ENCODE assay signal across 11 mouse cellular contexts in genomic region chr13:107927499-107928215, GRCm38 (mm10).
DNase-seq lines count a peak whose midpoint lies in the region; ATAC-seq and TF ChIP-seq lines count a peak whose summit lies in the region.
"Had no signal": no experiment of that assay in that cellular context is flagged by ENCODE, and none has a peak within 500 bp of the region (broad histone marks: within the 10 kb centered on the region; RNA-seq: fewer than 3 reads in every experiment).

No protein-coding gene starts in this region.

- H3K27ac ChIP-seq in liver, postnatal 0 days (ENCODE audit: low read depth): no peak overlapping the region
- H3K27ac ChIP-seq in liver, embryonic 11.5 days (ENCODE audit: low read depth, low read length): no peak overlapping the region
- no peak overlapping the region for H3K27ac ChIP-seq in MEL (ENCODE audit: control insufficient read depth, low read depth, low read length)
- H3K27ac ChIP-seq: embryonic facial prominence, embryonic 12.5 days; limb, embryonic 12.5 days; midbrain, embryonic 15.5 days had no signal

- TF ChIP-seq CTCF in liver, postnatal 0 days (IDR thresholded peaks at IDR 0.05; ENCODE audit: low read depth): peak; percentile 41
- TF ChIP-seq CTCF in MEL (IDR thresholded peaks at IDR 0.05 in 2 of 3, conservative IDR thresholded peaks at IDR 0.05 in 1 of 3; ENCODE audit: control insufficient read depth in 1 of 3, insufficient read depth in 1 of 3, low read depth in 2 of 3, low read length in 3 of 3, poor library complexity in 1 of 3, severe bottlenecking in 1 of 3): peak; percentile 26 to 69 (median 67); a peak in 5 of 6 replicates

- no peaks in the 10 kb centered on the region for H3K4me1 ChIP-seq in liver, postnatal 0 days (ENCODE audit: insufficient read depth)
- no peaks in the 10 kb centered on the region for H3K4me1 ChIP-seq in liver, embryonic 11.5 days (replicated peaks; ENCODE audit: control insufficient read depth, insufficient read depth, low read length)
- H3K4me1 ChIP-seq in MEL (ENCODE audit: control insufficient read depth in 1 of 2, insufficient read depth in 2 of 2, low read length in 2 of 2): no peaks in the 10 kb centered on the region

- H3K36me3 ChIP-seq in liver, postnatal 0 days (replicated peaks; ENCODE audit: insufficient read depth, low read length): no peaks in the 10 kb centered on the region
- H3K36me3 ChIP-seq in liver, embryonic 11.5 days (ENCODE audit: control insufficient read depth, insufficient read depth, low read length): no peaks in the 10 kb centered on the region
- H3K36me3 ChIP-seq in MEL (ENCODE audit: control insufficient read depth in 1 of 2, insufficient read depth in 2 of 2, low read length in 2 of 2): no peaks in the 10 kb centered on the region
- H3K36me3 ChIP-seq: embryonic facial prominence, embryonic 12.5 days; limb, embryonic 12.5 days; midbrain, embryonic 15.5 days had no signal

- DNase-seq in liver, postnatal 0 days: no peak
- no peak for DNase-seq in liver, embryonic 11.5 days (ENCODE audit: low spot score)
- DNase-seq in MEL (ENCODE audit: low read depth, low spot score): peak; percentile 76
- peak; percentile 29 for DNase-seq in thymus, postnatal 25 days
- DNase-seq in heart, postnatal 25 days (ENCODE audit: low spot score): no peak
- no peak for DNase-seq in urinary bladder, postnatal 10 days (ENCODE audit: low spot score)
- DNase-seq: kidney, adult 11 months had no signal

- H3K4me2 ChIP-seq in liver, postnatal 0 days (ENCODE audit: low read depth, low read length): no peak overlapping the region
- H3K4me2 ChIP-seq in liver, embryonic 11.5 days: no peak overlapping the region
- H3K4me2 ChIP-seq: embryonic facial prominence, embryonic 12.5 days; limb, embryonic 12.5 days; midbrain, embryonic 15.5 days had no signal

- no peak overlapping the region for H3K4me3 ChIP-seq in liver, postnatal 0 days (ENCODE audit: low read depth, low read length)
- H3K4me3 ChIP-seq in liver, embryonic 11.5 days (ENCODE audit: low read depth, low read length): no peak overlapping the region
- peak overlapping the region; percentile 5 to 31; a peak in 1 of 4 replicates for H3K4me3 ChIP-seq in MEL (ENCODE audit: control insufficient read depth in 1 of 2, insufficient read depth in 1 of 2, low read depth in 2 of 2, low read length in 2 of 2)
- H3K4me3 ChIP-seq: embryonic facial prominence, embryonic 12.5 days; limb, embryonic 12.5 days; midbrain, embryonic 15.5 days had no signal

- intact Hi-C loops in heart, postnatal 25 days (cut with DNase I): no loop called here

- no peak overlapping the region for H3K9ac ChIP-seq in liver, postnatal 0 days (replicated peaks)
- H3K9ac ChIP-seq in liver, embryonic 11.5 days (ENCODE audit: low read depth, low read length): no peak overlapping the region
- no peak overlapping the region for H3K9ac ChIP-seq in MEL (ENCODE audit: control insufficient read depth, low read depth, low read length, poor library complexity, severe bottlenecking)
- H3K9ac ChIP-seq: embryonic facial prominence, embryonic 12.5 days; limb, embryonic 12.5 days; midbrain, embryonic 15.5 days had no signal

- peak; percentile 57 for TF ChIP-seq RAD21 in MEL (IDR thresholded peaks at IDR 0.05; ENCODE audit: low read depth, low read length)

- WGBS in liver, postnatal 0 days (ENCODE audit: insufficient replicate concordance): 68% methylated on average over 10 of the region's 10 CpGs
- 74% methylated on average over 10 of the region's 10 CpGs for WGBS in liver, embryonic 11.5 days

- TF ChIP-seq POLR2A in MEL (IDR thresholded peaks at IDR 0.05; ENCODE audit: control insufficient read depth in 1 of 2, insufficient read depth in 1 of 2, low read depth in 1 of 2, low read length in 2 of 2, poor library complexity in 1 of 2): no peak

- no peaks in the 10 kb centered on the region for H3K79me2 ChIP-seq in MEL (ENCODE audit: control insufficient read depth, insufficient read depth, low read length, poor library complexity)

- no peak for TF ChIP-seq EP300 in liver, postnatal 0 days (IDR thresholded peaks at IDR 0.05; ENCODE audit: low read depth)
- peak; percentile 36 to 47; a peak in 3 of 4 replicates for TF ChIP-seq EP300 in MEL (IDR thresholded peaks at IDR 0.05; ENCODE audit: low read depth in 1 of 2, low read length in 2 of 2)

- no peaks in the 10 kb centered on the region for H3K9me3 ChIP-seq in liver, postnatal 0 days (ENCODE audit: low read length)
- H3K9me3 ChIP-seq in liver, embryonic 11.5 days (ENCODE audit: control insufficient read depth, low read length): no peaks in the 10 kb centered on the region
- H3K9me3 ChIP-seq in MEL (replicated peaks; ENCODE audit: insufficient read depth, low read length): no peaks in the 10 kb centered on the region
- H3K9me3 ChIP-seq: embryonic facial prominence, embryonic 12.5 days; limb, embryonic 12.5 days; midbrain, embryonic 15.5 days had no signal

- no peaks in the 10 kb centered on the region for H3K27me3 ChIP-seq in liver, postnatal 0 days (ENCODE audit: insufficient read depth, low read length)
- H3K27me3 ChIP-seq in liver, embryonic 11.5 days (replicated peaks; ENCODE audit: control insufficient read depth, insufficient read depth, low read length): no peaks in the 10 kb centered on the region
- peaks cover 0 to 7% of the 10 kb centered on the region in 2 experiments; a peak in 3 of 4 replicates for H3K27me3 ChIP-seq in MEL (ENCODE audit: control insufficient read depth in 1 of 2, insufficient read depth in 2 of 2, low read length in 2 of 2)
- H3K27me3 ChIP-seq: embryonic facial prominence, embryonic 12.5 days; limb, embryonic 12.5 days; midbrain, embryonic 15.5 days had no signal

- no peak for ATAC-seq in liver, postnatal 0 days
- no peak for ATAC-seq in liver, embryonic 11.5 days (replicated peaks; ENCODE audit: low FRiP score)
- peak; percentile 76 for ATAC-seq in inflammation-experienced regulatory T-cells, adult 6 months
- ATAC-seq: midbrain, embryonic 15.5 days had no signal

TF ChIP-seq in MEL, 35 proteins besides CTCF, POLR2A, EP300 and RAD21:
- TF ChIP-seq SMC3 (IDR thresholded peaks at IDR 0.05; ENCODE audit: low read depth, low read length) (peak; percentile 88), BHLHE40 (IDR thresholded peaks at IDR 0.05; ENCODE audit: borderline replicate concordance, low read depth, low read length) (no peak), MYB (IDR thresholded peaks at IDR 0.05; ENCODE audit: low read depth, low read length) (no peak), GATA1 (IDR thresholded peaks at IDR 0.05; ENCODE audit: low read depth, low read length) (peak; percentile 27; the same call in 1 of the 2 replicates), MXI1 (IDR thresholded peaks at IDR 0.05; ENCODE audit: low read depth, low read length) (peak; percentile 26; the same call in 1 of the 2 replicates), POLR2AphosphoS2 (IDR thresholded peaks at IDR 0.05; ENCODE audit: low read length) (no peak), HCFC1 (IDR thresholded peaks at IDR 0.05; ENCODE audit: low read depth, low read length) (no peak), SIN3A (IDR thresholded peaks at IDR 0.05; ENCODE audit: low read length) (no peak), ELF1 (IDR thresholded peaks at IDR 0.05; ENCODE audit: low read depth, low read length) (no peak), ZMIZ1 (IDR thresholded peaks at IDR 0.05; ENCODE audit: low read depth, low read length) (no peak), USF2 (IDR thresholded peaks at IDR 0.05; ENCODE audit: borderline replicate concordance in 1 of 2, insufficient read depth in 1 of 2, low read depth in 1 of 2, low read length in 2 of 2) (no peak), NELFE (IDR thresholded peaks at IDR 0.05; ENCODE audit: low read depth, low read length) (no peak), TCF12 (IDR thresholded peaks at IDR 0.05; ENCODE audit: low read depth, low read length) (peak; percentile 59), ZC3H11A (IDR thresholded peaks at IDR 0.05; ENCODE audit: low read depth, low read length) (peak; percentile 80), NRF1 (IDR thresholded peaks at IDR 0.05; ENCODE audit: insufficient read depth, low read depth, low read length, poor library complexity, severe bottlenecking) (no peak), USF1 (IDR thresholded peaks at IDR 0.05; ENCODE audit: low read depth, low read length) (no peak), POLR2AphosphoS5 (IDR thresholded peaks at IDR 0.05; ENCODE audit: borderline replicate concordance, low read depth, low read length) (no peak), ETS1 (IDR thresholded peaks at IDR 0.05; ENCODE audit: low read depth, low read length) (0 out of 2 replicates have a peak, but pooled peaks have one; percentile 26), E2F4 (IDR thresholded peaks at IDR 0.05; ENCODE audit: borderline replicate concordance, low read depth, low read length) (no peak), MEF2A (IDR thresholded peaks at IDR 0.05; ENCODE audit: extremely low read depth, insufficient replicate concordance, low read depth, low read length, poor library complexity, severe bottlenecking) (no peak), MYC (IDR thresholded peaks at IDR 0.05; ENCODE audit: low read depth, low read length) (no peak), MAFK (IDR thresholded peaks at IDR 0.05; ENCODE audit: borderline replicate concordance, low read depth, low read length) (no peak)
TF ChIP-seq in MEL: peak in this region for 6.

Comparison
In these comparisons a context has a peak if more than half of its experiments do, and no peak if none do; other contexts are left out.
1. DNase-seq: peak in MEL (single experiment) and thymus, postnatal 25 days (single experiment); none in liver, postnatal 0 days (single experiment), liver, embryonic 11.5 days (single experiment), heart, postnatal 25 days (single experiment) and urinary bladder, postnatal 10 days (single experiment).
2. H3K4me3 ChIP-seq: peak in MEL (2 of 2); none in liver, postnatal 0 days (single experiment) and liver, embryonic 11.5 days (single experiment).